Mouse (Mus musculus): ENCODE measurements around the gene Klf2.

DNA sequence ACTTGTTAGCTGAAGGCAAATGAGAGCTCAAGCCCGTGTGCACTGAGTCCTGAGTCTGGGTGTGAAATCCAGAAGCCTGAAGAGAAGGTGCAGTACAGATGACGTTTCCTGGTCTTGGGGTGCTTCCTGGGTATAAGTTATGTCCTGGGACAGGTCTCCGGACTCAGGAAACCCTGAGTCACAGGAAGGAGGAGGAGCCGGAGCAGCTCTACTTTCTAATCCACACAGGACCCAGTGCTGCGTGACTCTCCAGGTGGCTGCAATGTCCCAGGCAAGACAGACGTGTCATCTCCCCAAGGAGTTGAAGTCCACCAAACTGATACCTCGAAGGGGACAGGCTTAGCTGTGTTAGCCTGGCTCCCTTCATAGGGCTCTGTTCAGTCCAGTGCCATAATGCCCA lies 44.6 kb downstream of the Klf2 start:
- TF ChIP-seq CTCF (IDR thresholded peaks at IDR 0.05) (no peak), EP300 (IDR thresholded peaks at IDR 0.05) (no peak)
